Mouse (Mus musculus) G1E (cell line): ENCODE results near the gene Cnpy4. TPM values are rescaled to one million over a fixed set of nuclear protein-coding genes. Genes with fewer than 3 reads are reported as not detected.
"Not testable (repeated sequence)": the region's sequence is repeated elsewhere in the genome, so short reads cannot be mapped to it uniquely, and the experiment has no call there.

Experiments
- ATAC-seq: 2 replicates; pipeline ENCODE4 v1.8.0; 2016; ENCODE audit warnings: mild to moderate bottlenecking; ENCODE audit not compliant: insufficient number of reproducible peaks, poor library complexity, low FRiP score, severe bottlenecking; ENCODE audit errors: extremely low read depth
- DNase-seq: peaks from one replicate; pipeline ENCODE4 v3.0.0; 2012; ENCODE audit warnings: low spot score
- H3K27me3 ChIP-seq: 2 replicates; pipeline ENCODE4 v1.6.1; 2012; ENCODE audit warnings: mild to moderate bottlenecking, low read length, inconsistent platforms; ENCODE audit not compliant: insufficient read depth
- H3K36me3 ChIP-seq: replicated peaks from 2 replicates; pipeline ENCODE3; 2012; ENCODE audit warnings: mild to moderate bottlenecking, inconsistent platforms
- H3K4me1 ChIP-seq: 2 replicates; pipeline ENCODE4 v1.6.1; 2012; ENCODE audit warnings: low read depth, low read length, inconsistent platforms, mixed read lengths; ENCODE audit not compliant: insufficient read depth
- H3K4me3 ChIP-seq: 2 replicates; pipeline ENCODE4 v1.5.1; 2012; ENCODE audit warnings: low read depth, mild to moderate bottlenecking, inconsistent platforms, low read length, moderate library complexity, mixed read lengths
- H3K9me3 ChIP-seq: replicated peaks from 2 replicates; pipeline ENCODE4 v1.6.1; 2012; ENCODE audit warnings: inconsistent platforms
- CTCF ChIP-seq: IDR thresholded peaks from 2 replicates; pipeline ENCODE4 v1.5.1; 2012; ENCODE audit warnings: low read depth, low read length, inconsistent platforms, mixed read lengths
- GATA1 ChIP-seq: IDR thresholded peaks from 2 replicates; pipeline ENCODE4 v1.6.1; 2012; ENCODE audit warnings: borderline replicate concordance, low read length, inconsistent platforms, mixed read lengths
- GATA2 ChIP-seq: IDR thresholded peaks from 2 replicates; pipeline ENCODE4 v1.6.1; 2012; ENCODE audit warnings: low read depth, low read length, inconsistent platforms, borderline replicate concordance
- POLR2AphosphoS5 ChIP-seq: IDR thresholded peaks from 2 replicates; pipeline ENCODE4 v1.6.1; 2012; ENCODE audit warnings: low read depth, low read length, inconsistent platforms; ENCODE audit not compliant: insufficient replicate concordance
- TAL1 ChIP-seq: conservative IDR thresholded peaks from 2 replicates; pipeline ENCODE4 v1.6.1; 2012; ENCODE audit warnings: low read depth, low read length, inconsistent platforms, mixed read lengths
- polyA plus RNA-seq: library from polyadenylated mRNA; stranded (reverse); fragments of >175 nt; gene quantifications from 2 replicates; pipeline ENCODE4 v1.2.3, GENCODE M21; 2012
- total RNA-seq, 2 experiments: library from RNA; stranded (forward) in 1 of 2; stranded (reverse) in 1 of 2; fragments of 200-1000 nt in 1 of 2; fragments of >200 nt in 1 of 2; fragmentation: Nextera tagmentation in 1 of 2; gene quantifications; 2 replicates each; pipeline ENCODE4 v1.2.3; 2014 to 2017

Cnpy4 gene
- total and polyA plus RNA-seq, 3 experiments = 1.3 to 31.1 (median 20.2) TPM

DNA sequence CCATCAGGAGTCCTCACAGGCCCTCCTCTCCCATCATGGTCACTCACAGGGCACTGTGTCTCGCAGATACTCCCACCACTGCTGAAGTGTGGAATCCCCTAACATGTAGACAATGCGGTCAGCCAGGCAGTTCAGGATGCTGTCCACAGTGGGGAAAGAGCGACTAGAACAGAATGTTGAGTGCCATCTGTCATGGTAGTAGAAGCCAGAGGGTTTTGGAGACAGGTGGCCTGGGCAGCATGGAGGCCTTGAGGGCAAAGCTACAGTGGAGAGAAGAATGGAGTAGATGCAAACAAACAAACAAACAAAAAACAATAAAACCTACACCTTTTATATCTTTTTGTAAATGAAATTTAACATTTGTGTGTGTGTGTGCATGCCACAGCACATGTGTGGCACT is 14.8 kb downstream of the Cnpy4 start:
- H3K4me1 ChIP-seq = no peaks in the 10 kb centered on the region
- H3K36me3 ChIP-seq = no peaks in the 10 kb centered on the region
- H3K9me3 ChIP-seq = peaks cover 10% of the 10 kb centered on the region
- no peak overlapping the region for H3K4me3 ChIP-seq
- ATAC-seq (no peak), DNase-seq (no peak)
- H3K27me3 ChIP-seq = no peaks in the 10 kb centered on the region
- TF ChIP-seq POLR2AphosphoS5 (no peak), GATA2 (no peak), TAL1 (no peak), CTCF (no peak), GATA1 (no peak)

GRCm38 (mm10) chr5:138207253-138207652 is 20.0 kb downstream of the Cnpy4 start:
- DNase-seq (no peak), ATAC-seq (no peak)
- Histone ChIP-seq H3K9me3 (peaks cover 14% of the 10 kb centered on the region), H3K27me3 (no peaks in the 10 kb centered on the region), H3K4me1 (no peaks in the 10 kb centered on the region), H3K36me3 (no peaks in the 10 kb centered on the region), H3K4me3 (no peak overlapping the region)
- TF ChIP-seq GATA2 (no peak), TAL1 (no peak), GATA1 (no peak), CTCF (no peak), POLR2AphosphoS5 (no peak)

- Histone ChIP-seq H3K9me3 (peaks cover 14% of the 10 kb centered on the region), H3K4me3 (no peak overlapping the region), H3K27me3 (no peaks in the 10 kb centered on the region), H3K36me3 (no peaks in the 10 kb centered on the region), H3K4me1 (no peaks in the 10 kb centered on the region)
- DNase-seq = no peak
- TF ChIP-seq TAL1 = no peak
- TF ChIP-seq CTCF = no peak
- TF ChIP-seq GATA2 = no peak
- no peak for TF ChIP-seq GATA1
- no peak for TF ChIP-seq POLR2AphosphoS5
- ATAC-seq = no peak
Measured at GRCm38 (mm10) chr5:138207873-138208272, 20.6 kb downstream of the Cnpy4 start.

DNA sequence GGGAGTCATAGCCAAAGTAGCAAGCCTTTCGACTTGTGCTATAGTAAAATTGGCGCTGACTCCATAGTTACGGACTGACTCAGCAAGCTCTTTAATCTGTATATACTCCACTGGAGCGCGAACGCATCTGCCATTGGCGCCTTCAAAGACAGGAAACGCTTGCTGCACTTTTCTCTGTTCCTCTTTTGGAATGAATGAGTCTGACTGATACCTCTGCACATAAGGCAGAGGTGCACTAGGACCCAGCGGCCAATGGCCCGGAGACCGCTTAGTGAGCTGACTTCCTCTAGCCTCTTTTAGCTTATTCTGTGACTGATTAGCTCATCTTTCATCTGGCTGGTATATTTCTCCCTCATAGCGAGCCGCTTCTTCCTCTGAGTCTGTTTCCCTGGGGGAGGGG is 29.3 kb downstream of the Cnpy4 start:
- not testable (repeated sequence) for DNase-seq, H3K4me1 ChIP-seq, ATAC-seq, H3K4me3 ChIP-seq, H3K9me3 ChIP-seq, H3K36me3 ChIP-seq, H3K27me3 ChIP-seq

GRCm38 (mm10) chr5:138219864-138220263 is 32.6 kb downstream of the Cnpy4 start:
- ATAC-seq (no peak), DNase-seq (no peak)
- no peaks in the 10 kb centered on the region for H3K4me1 ChIP-seq
- no peak for TF ChIP-seq GATA1
- TF ChIP-seq TAL1 = no peak
- no peak for TF ChIP-seq GATA2
- no peak for TF ChIP-seq POLR2AphosphoS5
- TF ChIP-seq CTCF = no peak
- H3K9me3 ChIP-seq = no peaks in the 10 kb centered on the region; the same call in 1 of the 2 replicates
- H3K27me3 ChIP-seq = no peaks in the 10 kb centered on the region; the same call in none of the 2 replicates
- H3K4me3 ChIP-seq = no peak overlapping the region
- H3K36me3 ChIP-seq = no peaks in the 10 kb centered on the region

- Histone ChIP-seq H3K9me3 (no peaks in the 10 kb centered on the region), H3K4me1 (no peaks in the 10 kb centered on the region), H3K36me3 (no peaks in the 10 kb centered on the region), H3K27me3 (no peaks in the 10 kb centered on the region; the same call in none of the 2 replicates), H3K4me3 (no peak overlapping the region)
- peak; percentile 48; the same call in 1 of the 2 replicates for ATAC-seq
- peak; percentile 73 for DNase-seq
- TF ChIP-seq CTCF = peak; percentile 78
- TF ChIP-seq GATA2 = no peak
Measured at GRCm38 (mm10) chr5:138222111-138222510, 34.8 kb downstream of the Cnpy4 start.

GRCm38 (mm10) chr5:138223287-138223686 is 36.0 kb downstream of the Cnpy4 start:
- Histone ChIP-seq H3K4me3 (no peak overlapping the region), H3K4me1 (no peaks in the 10 kb centered on the region), H3K27me3 (peaks cover under 1% of the 10 kb centered on the region; the same call in 1 of the 2 replicates), H3K9me3 (no peaks in the 10 kb centered on the region), H3K36me3 (no peaks in the 10 kb centered on the region)
- DNase-seq (no peak), ATAC-seq (no peak)
- TF ChIP-seq GATA1 = no peak
- TF ChIP-seq TAL1 = no peak
- TF ChIP-seq CTCF = no peak
- no peak for TF ChIP-seq POLR2AphosphoS5
